Mouse (Mus musculus): Measurements from ENCODE around the gene H2afj. TPM values are rescaled to one million over a fixed set of nuclear protein-coding genes. Genes with fewer than 3 reads are reported as not detected.

Gene H2afj
- total RNA-seq, 2 experiments from 2014 or later: 56.9 to 66.7 TPM

Small RNA genes within 50 kb of the gene (microRNA-seq; reads per million reads assigned to microRNA genes)
- gene Gm44364: 0 reads per million in 2 experiments

Other genes starting within 250 kb of the H2afj start
- under 1 TPM; 0.16 to 0.30 TPM for gene Plbd1, start 146.3 kb upstream of the H2afj start, total RNA-seq (2021)
- gene Gucy2c, start 26.5 kb upstream of the H2afj start, total RNA-seq (2021): under 1 TPM; 0.21 to 0.41 TPM
- 10 to 100 TPM in 1 of 2 experiments, 1 to 10 TPM in 1; 7.8 to 10.6 TPM for gene Hist4h4, start 3.8 kb upstream of the H2afj start, total RNA-seq (2021)
- 1 to 10 TPM; 1.9 to 2.8 TPM for gene BC049715, start 19.4 kb downstream of the H2afj start, total RNA-seq (2021)
- gene Wbp11, start 20.0 kb downstream of the H2afj start, total RNA-seq (2021): 100 to 1,000 TPM; 124 to 125 TPM
- gene Smco3, start 27.2 kb downstream of the H2afj start, total RNA-seq (2021): 1 to 10 TPM; 4.4 to 5.0 TPM
- gene Art4, start 49.5 kb downstream of the H2afj start, total RNA-seq (2021): under 1 TPM in 1 of 2 experiments, not detected in 1; 0.14 TPM
- gene Mgp, start 67.6 kb downstream of the H2afj start, total RNA-seq (2021): 10 to 100 TPM; 43.5 to 46.0 TPM
- not detected for gene Erp27, start 113.9 kb downstream of the H2afj start, total RNA-seq (2021)
- gene Pde6h, start 115.6 kb downstream of the H2afj start, total RNA-seq (2021): 1 to 10 TPM in 1 of 2 experiments, under 1 TPM in 1; 0.41 to 1.5 TPM
- gene Arhgdib, start 133.7 kb downstream of the H2afj start, total RNA-seq (2021): 10 to 100 TPM; 10.6 to 14.2 TPM